Mouse (Mus musculus): ENCODE measurements around the gene Fam172a. TPM values are rescaled to one million over a fixed set of nuclear protein-coding genes. Genes with fewer than 3 reads are reported as not detected.

Fam172a gene
- polyA plus RNA-seq, 1 experiment from 2014 or later, result 27.9 TPM

- H3K36me3 ChIP-seq (ENCODE audit: control insufficient read depth, insufficient read depth, low read length), result no peaks in the 10 kb centered on the region
- H3K9me3 ChIP-seq (ENCODE audit: control insufficient read depth, low read length), result no peaks in the 10 kb centered on the region
- no peak for DNase-seq (ENCODE audit: low spot score)
- H3K4me1 ChIP-seq (ENCODE audit: control insufficient read depth, insufficient read depth, low read length), result peaks cover 4% of the 10 kb centered on the region; the same call in 1 of the 2 replicates
- peak overlapping the region; percentile 37; the same call in 1 of the 2 replicates for H3K4me2 ChIP-seq (ENCODE audit: low read depth, severe bottlenecking)
- ATAC-seq (ENCODE audit: insufficient number of reproducible peaks, low FRiP score, low TSS enrichment, low read depth), result peak; percentile 31; the same call in 1 of the 2 replicates
- peaks cover 73% of the 10 kb centered on the region for H3K27me3 ChIP-seq (ENCODE audit: control insufficient read depth, insufficient read depth, low read length)
- H3K4me3 ChIP-seq (ENCODE audit: low read depth, low read length), result peak overlapping the region; percentile 21
- no peak overlapping the region for H3K9ac ChIP-seq (ENCODE audit: low read length)
- H3K27ac ChIP-seq (replicated peaks; ENCODE audit: low read depth, low read length), result no peak overlapping the region
- 1% methylated on average over 38 of the region's 38 CpGs for WGBS
Observed at GRCm38 (mm10) chr13:78179312-78180097, 477.7 kb downstream of the Fam172a start.

GRCm38 (mm10) chr13:78180261-78180660, 478.4 kb downstream of the Fam172a start:
- Histone ChIP-seq H3K27ac (replicated peaks; ENCODE audit: low read depth, low read length) (no peak overlapping the region), H3K9me3 (ENCODE audit: control insufficient read depth, low read length) (no peaks in the 10 kb centered on the region), H3K4me3 (ENCODE audit: low read depth, low read length) (no peak overlapping the region), H3K9ac (ENCODE audit: low read length) (no peak overlapping the region), H3K36me3 (ENCODE audit: control insufficient read depth, insufficient read depth, low read length) (no peaks in the 10 kb centered on the region), H3K4me1 (ENCODE audit: control insufficient read depth, insufficient read depth, low read length) (peaks cover 7% of the 10 kb centered on the region; the same call in 1 of the 2 replicates), H3K4me2 (ENCODE audit: low read depth, severe bottlenecking) (no peak overlapping the region), H3K27me3 (ENCODE audit: control insufficient read depth, insufficient read depth, low read length) (peaks cover 78% of the 10 kb centered on the region)
- DNase-seq (ENCODE audit: low spot score) (no peak), ATAC-seq (ENCODE audit: insufficient number of reproducible peaks, low FRiP score, low TSS enrichment, low read depth) (no peak)
- WGBS, result 19% methylated on average over 3 of the region's 3 CpGs

- ATAC-seq (ENCODE audit: insufficient number of reproducible peaks, low FRiP score, low TSS enrichment, low read depth) (peak; percentile 53; the same call in 1 of the 2 replicates), DNase-seq (ENCODE audit: low spot score) (no peak)
- Histone ChIP-seq H3K9me3 (ENCODE audit: control insufficient read depth, low read length) (no peaks in the 10 kb centered on the region), H3K4me3 (ENCODE audit: low read depth, low read length) (peak overlapping the region; percentile 11), H3K36me3 (ENCODE audit: control insufficient read depth, insufficient read depth, low read length) (no peaks in the 10 kb centered on the region), H3K9ac (ENCODE audit: low read length) (no peak overlapping the region), H3K4me1 (ENCODE audit: control insufficient read depth, insufficient read depth, low read length) (peaks cover 7% of the 10 kb centered on the region; the same call in 1 of the 2 replicates), H3K27ac (replicated peaks; ENCODE audit: low read depth, low read length) (no peak overlapping the region), H3K27me3 (ENCODE audit: control insufficient read depth, insufficient read depth, low read length) (peaks cover 81% of the 10 kb centered on the region), H3K4me2 (ENCODE audit: low read depth, severe bottlenecking) (peak overlapping the region; percentile 30; the same call in 1 of the 2 replicates)
- under 1% methylated on average over 44 of the region's 44 CpGs for WGBS
Observed at GRCm38 (mm10) chr13:78181071-78181929, 479.5 kb downstream of the Fam172a start.

GRCm38 (mm10) chr13:78181930-78182558, 480.2 kb downstream of the Fam172a start:
- no peak for DNase-seq (ENCODE audit: low spot score)
- Histone ChIP-seq H3K9ac (ENCODE audit: low read length) (no peak overlapping the region), H3K4me2 (ENCODE audit: low read depth, severe bottlenecking) (peak overlapping the region; percentile 30; the same call in 1 of the 2 replicates), H3K27ac (replicated peaks; ENCODE audit: low read depth, low read length) (no peak overlapping the region), H3K4me3 (ENCODE audit: low read depth, low read length) (peak overlapping the region; percentile 11; the same call in 1 of the 2 replicates), H3K36me3 (ENCODE audit: control insufficient read depth, insufficient read depth, low read length) (no peaks in the 10 kb centered on the region), H3K27me3 (ENCODE audit: control insufficient read depth, insufficient read depth, low read length) (peaks cover 82% of the 10 kb centered on the region), H3K4me1 (ENCODE audit: control insufficient read depth, insufficient read depth, low read length) (peaks cover 7% of the 10 kb centered on the region; the same call in 1 of the 2 replicates), H3K9me3 (ENCODE audit: control insufficient read depth, low read length) (no peaks in the 10 kb centered on the region)
- ATAC-seq (ENCODE audit: insufficient number of reproducible peaks, low FRiP score, low TSS enrichment, low read depth), result no peak; the same call in 1 of the 2 replicates
- WGBS, result under 1% methylated on average over 13 of the region's 14 CpGs

- Histone ChIP-seq H3K4me3 (ENCODE audit: low read depth, low read length) (no peak overlapping the region), H3K27me3 (ENCODE audit: control insufficient read depth, insufficient read depth, low read length) (peaks cover 85% of the 10 kb centered on the region), H3K4me2 (ENCODE audit: low read depth, severe bottlenecking) (no peak overlapping the region), H3K4me1 (ENCODE audit: control insufficient read depth, insufficient read depth, low read length) (peaks cover 7% of the 10 kb centered on the region; the same call in 1 of the 2 replicates), H3K9me3 (ENCODE audit: control insufficient read depth, low read length) (no peaks in the 10 kb centered on the region), H3K9ac (ENCODE audit: low read length) (no peak overlapping the region), H3K27ac (replicated peaks; ENCODE audit: low read depth, low read length) (no peak overlapping the region), H3K36me3 (ENCODE audit: control insufficient read depth, insufficient read depth, low read length) (no peaks in the 10 kb centered on the region)
- DNase-seq (ENCODE audit: low spot score) (no peak), ATAC-seq (ENCODE audit: insufficient number of reproducible peaks, low FRiP score, low TSS enrichment, low read depth) (no peak)
- 1% methylated on average over 5 of the region's 5 CpGs for WGBS
Observed at GRCm38 (mm10) chr13:78183004-78183403, 481.2 kb downstream of the Fam172a start.

- peaks cover 85% of the 10 kb centered on the region for H3K27me3 ChIP-seq (ENCODE audit: control insufficient read depth, insufficient read depth, low read length)
- ATAC-seq (ENCODE audit: insufficient number of reproducible peaks, low FRiP score, low TSS enrichment, low read depth), result no peak
- no peaks in the 10 kb centered on the region for H3K36me3 ChIP-seq (ENCODE audit: control insufficient read depth, insufficient read depth, low read length)
- H3K27ac ChIP-seq (replicated peaks; ENCODE audit: low read depth, low read length), result no peak overlapping the region
- H3K4me2 ChIP-seq (ENCODE audit: low read depth, severe bottlenecking), result no peak overlapping the region
- 6% methylated on average over 5 of the region's 5 CpGs for WGBS
- no peak for DNase-seq (ENCODE audit: low spot score)
- H3K4me1 ChIP-seq (ENCODE audit: control insufficient read depth, insufficient read depth, low read length), result peaks cover 7% of the 10 kb centered on the region; the same call in 1 of the 2 replicates
- no peaks in the 10 kb centered on the region for H3K9me3 ChIP-seq (ENCODE audit: control insufficient read depth, low read length)
- H3K4me3 ChIP-seq (ENCODE audit: low read depth, low read length), result no peak overlapping the region
- no peak overlapping the region for H3K9ac ChIP-seq (ENCODE audit: low read length)
Observed at GRCm38 (mm10) chr13:78183986-78184385, 482.2 kb downstream of the Fam172a start.

- Histone ChIP-seq H3K27me3 (ENCODE audit: control insufficient read depth, insufficient read depth, low read length) (peaks cover 84% of the 10 kb centered on the region), H3K9me3 (ENCODE audit: control insufficient read depth, low read length) (no peaks in the 10 kb centered on the region), H3K27ac (replicated peaks; ENCODE audit: low read depth, low read length) (no peak overlapping the region), H3K9ac (ENCODE audit: low read length) (no peak overlapping the region), H3K4me3 (ENCODE audit: low read depth, low read length) (no peak overlapping the region), H3K4me2 (ENCODE audit: low read depth, severe bottlenecking) (no peak overlapping the region), H3K4me1 (ENCODE audit: control insufficient read depth, insufficient read depth, low read length) (peaks cover 7% of the 10 kb centered on the region; the same call in 1 of the 2 replicates), H3K36me3 (ENCODE audit: control insufficient read depth, insufficient read depth, low read length) (no peaks in the 10 kb centered on the region)
- ATAC-seq (ENCODE audit: insufficient number of reproducible peaks, low FRiP score, low TSS enrichment, low read depth) (no peak), DNase-seq (ENCODE audit: low spot score) (no peak)
- 2% methylated on average over 14 of the region's 14 CpGs for WGBS
Observed at GRCm38 (mm10) chr13:78184786-78185466, 483.1 kb downstream of the Fam172a start.
